Mouse (Mus musculus) spleen, postnatal 14 days (tissue): ENCODE measurements at regions not wholly inside any gene's neighbourhood (a gene's known extent, or its start where the extent isn't known, plus 50 kb on each side); places are given as distances from the start of the nearest gene placed in this dataset.

Source experiments
- DNase-seq, 2 experiments: peaks; one replicate each; pipeline ENCODE4 v3.0.0; 2021 to 2022; ENCODE audit warnings: low spot score in 2 of 2

DNA sequence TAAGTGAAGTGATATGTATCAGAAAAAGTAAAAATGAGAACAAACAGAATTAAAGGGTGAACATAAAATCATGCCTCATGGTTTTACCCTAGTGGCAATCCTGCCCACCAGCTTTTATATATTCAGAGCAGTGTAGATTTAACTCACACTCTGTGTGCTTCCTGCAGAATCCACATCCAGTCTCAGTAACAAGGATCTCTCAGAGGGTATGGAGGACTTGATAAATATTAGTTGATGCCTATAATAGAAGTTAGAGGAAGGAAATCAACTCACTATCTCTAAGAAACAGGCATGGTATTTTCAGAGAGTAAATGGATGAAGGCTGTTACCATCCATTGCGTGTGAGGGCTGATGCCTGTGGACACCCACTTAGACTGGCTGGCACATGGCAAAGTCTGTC is 492.5 kb upstream of the Nr5a2 start:
- DNase-seq: no peak

GRCm38 (mm10) chr1:137446497-137446896 is 486.2 kb upstream of the Nr5a2 start:
- DNase-seq: no peak

GRCm38 (mm10) chr1:137428110-137428509 is 467.9 kb upstream of the Nr5a2 start:
- no peak for DNase-seq

GRCm38 (mm10) chr1:137418388-137418787 is 458.1 kb upstream of the Nr5a2 start:
- no peak for DNase-seq

DNA sequence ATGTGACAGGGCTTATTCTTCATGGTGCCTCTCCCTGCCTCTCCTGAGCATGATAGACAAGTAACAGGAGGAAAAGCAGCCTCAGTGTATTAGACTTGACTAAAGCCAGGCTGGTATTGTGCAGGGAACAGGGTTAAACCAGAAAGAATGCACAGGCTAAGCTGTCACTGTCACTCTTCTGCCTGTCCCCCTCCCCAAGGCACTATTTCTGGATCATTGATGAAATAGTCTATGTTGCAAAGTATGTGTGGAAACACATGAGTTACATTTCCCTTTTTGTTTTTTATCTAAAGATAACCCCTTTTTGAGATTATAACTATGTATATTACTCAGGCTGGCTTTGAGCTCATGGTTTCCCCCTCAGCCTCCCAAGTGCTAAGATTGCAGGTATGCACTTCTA is 436.5 kb upstream of the Nr5a2 start:
- no peak for DNase-seq

GRCm38 (mm10) chr1:137387509-137387908 is 427.3 kb upstream of the Nr5a2 start:
- DNase-seq: no peak

GRCm38 (mm10) chr1:137378072-137378985 is 418.1 kb upstream of the Nr5a2 start:
- no peak for DNase-seq

- no peak for DNase-seq
These were observed 416.4 kb upstream of the Nr5a2 start for GRCm38 (mm10) chr1:137376685-137377084.

- no peak for DNase-seq
These were observed 414.4 kb upstream of the Nr5a2 start for GRCm38 (mm10) chr1:137374641-137375040.

GRCm38 (mm10) chr1:137373509-137374420 is 413.5 kb upstream of the Nr5a2 start:
- DNase-seq: no peak

DNA sequence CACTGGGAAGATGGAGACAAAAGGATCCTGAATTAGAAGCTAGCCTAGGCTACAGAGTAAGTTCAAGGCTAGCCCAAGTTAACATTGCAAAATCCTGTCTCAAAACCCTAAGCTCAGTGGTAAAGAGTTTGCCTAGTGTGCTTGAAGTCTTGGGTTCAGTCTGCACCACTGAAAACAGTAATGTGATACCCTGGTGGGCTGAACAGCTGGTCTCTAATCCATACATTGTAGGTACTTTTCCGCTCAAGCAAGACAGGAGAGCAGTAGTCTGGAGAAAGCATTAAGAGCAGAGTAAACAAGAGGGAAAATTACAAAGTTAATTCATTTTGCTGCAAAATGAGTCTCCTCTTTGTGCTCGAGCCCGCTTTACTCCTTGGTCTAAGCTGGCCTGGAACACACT is 412.0 kb upstream of the Nr5a2 start:
- no peak for DNase-seq

DNA sequence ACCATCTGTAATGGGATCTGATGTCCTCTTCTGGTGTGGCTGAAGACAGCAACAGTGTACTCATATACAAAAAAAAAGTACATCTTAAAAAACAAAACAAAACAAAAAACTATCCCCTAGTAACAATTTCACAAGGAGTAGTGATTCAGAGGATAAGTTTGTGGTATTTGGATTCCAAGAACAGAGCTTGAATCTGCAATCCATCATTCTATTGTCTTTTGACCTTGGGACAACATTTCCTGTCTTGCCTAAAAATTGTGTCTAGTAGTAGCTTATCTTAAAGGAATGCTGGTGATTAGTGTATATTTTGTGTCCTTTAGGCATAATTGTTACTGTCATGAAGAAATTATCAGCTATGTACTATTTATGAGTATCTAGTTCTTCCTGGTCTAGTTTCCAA is 404.1 kb upstream of the Nr5a2 start:
- DNase-seq: no peak

DNA sequence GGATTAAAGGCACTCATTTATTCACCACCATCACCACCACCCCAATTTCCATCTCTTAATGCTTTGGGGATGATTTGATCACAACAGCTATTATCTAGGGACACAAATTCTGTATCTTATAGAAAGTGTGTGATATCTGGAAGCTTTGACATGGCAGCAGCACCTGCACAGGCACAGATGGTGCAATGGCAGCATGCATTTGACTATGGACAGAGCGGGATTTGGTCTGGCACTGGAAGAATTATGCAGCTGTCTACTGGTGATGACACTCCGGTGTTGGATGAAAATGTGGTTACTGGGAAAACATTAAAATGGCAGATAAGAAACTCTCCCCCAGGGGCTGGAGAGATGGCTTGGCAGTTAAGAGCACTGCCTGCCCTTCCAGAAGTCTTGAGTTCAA is 403.7 kb upstream of the Nr5a2 start:
- no peak for DNase-seq

DNA sequence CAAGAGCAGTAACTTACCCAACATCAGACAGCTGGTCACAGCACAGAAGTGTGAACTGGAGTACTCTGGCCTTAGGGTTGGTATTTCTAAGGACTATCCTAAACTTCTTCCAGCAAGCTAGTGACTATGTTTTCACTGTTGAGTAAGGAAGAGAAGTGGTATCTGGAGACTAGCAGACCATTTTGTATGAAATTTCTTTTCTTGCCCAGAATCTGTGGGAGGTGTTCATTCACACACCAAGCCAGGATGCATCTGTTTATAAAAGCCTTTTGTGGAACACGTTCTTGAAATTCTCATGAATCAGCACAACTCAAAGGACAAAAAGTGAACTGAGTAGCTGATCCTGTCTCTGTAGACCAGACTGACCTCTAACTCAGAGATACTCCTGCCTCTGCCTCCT is 403.3 kb upstream of the Nr5a2 start:
- DNase-seq: no peak

- no peak for DNase-seq
These were observed 400.7 kb upstream of the Nr5a2 start for GRCm38 (mm10) chr1:137360688-137361570.

DNA sequence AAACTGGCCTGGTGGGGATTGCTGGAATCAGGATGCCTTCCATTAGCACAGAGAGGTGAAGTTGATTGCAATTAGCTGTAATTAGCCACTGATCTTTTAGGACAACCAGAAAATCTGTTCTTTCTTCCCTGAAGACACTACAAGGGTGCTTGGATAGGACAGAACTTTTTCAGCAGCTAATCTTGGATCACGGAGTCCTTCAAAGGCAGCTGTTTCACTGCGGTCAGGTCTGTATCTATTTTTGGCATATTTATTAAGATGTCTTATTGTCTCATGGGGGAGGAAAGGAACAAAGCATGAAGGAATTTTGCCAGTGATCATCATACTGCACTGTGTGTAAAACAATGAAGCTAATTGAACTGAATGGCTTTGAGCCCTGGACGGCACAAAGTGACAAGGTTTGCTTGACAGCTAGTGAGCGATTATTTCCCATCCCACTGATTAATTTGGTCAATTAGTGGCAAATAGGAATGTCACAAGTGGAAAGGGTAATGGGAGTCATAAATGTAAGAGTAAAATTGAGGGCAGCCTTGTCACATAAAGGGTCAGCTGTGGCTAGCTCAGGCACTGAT is 395.8 kb upstream of the Nr5a2 start:
- DNase-seq: no peak

GRCm38 (mm10) chr1:137352390-137353027 is 392.3 kb upstream of the Nr5a2 start:
- DNase-seq: no peak

GRCm38 (mm10) chr1:137334137-137334536 is 373.9 kb upstream of the Nr5a2 start:
- no peak for DNase-seq

DNA sequence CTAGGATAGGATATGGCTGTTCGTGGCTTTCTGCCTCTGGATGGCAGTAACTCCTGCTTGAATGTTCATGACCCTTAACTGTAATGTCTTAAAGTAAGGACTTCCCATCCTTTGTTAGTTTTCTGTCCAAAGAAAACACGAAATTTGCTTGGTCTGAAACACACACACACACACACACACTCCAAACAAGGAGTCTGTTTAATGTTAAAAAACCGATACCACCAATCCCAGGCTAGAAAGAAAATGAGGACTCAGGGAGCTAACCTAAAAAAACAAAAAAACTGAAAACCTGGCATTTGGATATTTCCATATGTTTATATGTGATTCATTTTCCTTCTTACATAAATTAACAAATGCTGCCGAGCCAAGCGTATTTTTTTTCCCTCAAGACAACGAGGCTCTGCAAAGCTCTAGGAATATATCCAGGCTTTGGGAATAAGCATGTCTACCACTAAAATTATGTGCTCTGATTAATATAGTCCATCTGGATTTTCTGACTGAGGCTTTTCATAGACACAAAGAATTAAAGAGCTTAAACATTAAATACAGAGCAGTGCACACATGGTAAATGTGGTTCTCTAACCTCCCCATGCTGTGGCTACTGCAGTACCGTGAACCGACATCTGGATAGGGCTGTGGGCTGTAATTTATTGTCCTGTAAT is 372.0 kb upstream of the Nr5a2 start:
- no peak for DNase-seq

DNA sequence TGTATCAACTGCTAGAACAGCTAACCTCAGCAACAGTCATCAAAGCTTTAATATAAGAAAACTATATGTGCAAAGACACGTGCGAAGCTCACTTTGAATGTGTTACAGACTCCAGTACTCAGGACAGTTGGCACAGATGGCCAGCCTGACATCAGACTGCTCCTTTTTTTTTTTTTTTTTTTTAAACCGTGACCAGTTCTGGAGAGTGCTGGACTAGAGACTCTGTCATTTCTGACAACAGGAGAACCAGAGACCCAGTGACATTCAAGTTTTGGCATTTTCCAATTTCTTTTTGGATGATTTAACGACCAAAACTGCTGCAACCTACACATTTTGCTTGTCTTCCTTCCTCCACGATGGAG is 371.5 kb upstream of the Nr5a2 start:
- no peak for DNase-seq
